In the genomic region with DNA sequence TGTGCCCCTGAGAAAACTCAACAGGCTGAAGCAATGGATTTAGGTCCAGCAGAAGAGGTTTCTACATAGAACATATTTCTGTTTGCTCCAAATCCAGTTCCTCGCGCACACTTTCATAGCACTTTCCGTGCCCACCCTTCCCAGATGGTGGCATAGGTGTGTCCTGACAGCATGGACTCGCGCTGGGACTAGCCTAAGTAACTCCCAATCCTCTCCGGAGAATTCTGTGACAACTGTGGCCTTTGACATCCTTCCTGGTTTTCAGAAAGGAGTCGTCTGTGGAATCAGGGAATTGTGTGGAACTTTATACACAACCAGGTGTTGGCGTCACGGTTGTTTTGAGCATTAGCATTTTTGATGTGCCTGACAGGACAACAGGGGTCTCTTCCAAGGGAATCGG, we compare ENCODE assay signal across 8 mouse cellular contexts. TPM values are rescaled to one million over a fixed set of nuclear protein-coding genes. Genes with fewer than 3 reads are reported as not detected.
DNase-seq lines count a peak whose midpoint lies in the region; ATAC-seq and TF ChIP-seq lines count a peak whose summit lies in the region.

No protein-coding gene starts in this region.

- no peaks in the 10 kb centered on the region; the same call in 1 of the 2 replicates for H3K79me2 ChIP-seq in liver, adult 2 months (ENCODE audit: control insufficient read depth, insufficient read depth, low read length)
- H3K79me2 ChIP-seq in myocyte (ENCODE audit: control insufficient read depth, insufficient read depth): peaks cover 23% of the 10 kb centered on the region

- H3K9ac ChIP-seq in heart, embryonic 13.5 days: peak overlapping the region; percentile 89
- H3K9ac ChIP-seq in liver, adult 2 months (ENCODE audit: low read depth, low read length): peak overlapping the region; percentile 77

- H3ac ChIP-seq in myocyte (ENCODE audit: control insufficient read depth, insufficient read length): peak overlapping the region; percentile 40

- peaks cover 26% of the 10 kb centered on the region for H3K4me1 ChIP-seq in heart, embryonic 13.5 days
- no peaks in the 10 kb centered on the region for H3K4me1 ChIP-seq in liver, adult 2 months (ENCODE audit: control insufficient read depth, insufficient read depth, low read length)

- no peak for TF ChIP-seq POLR2A in liver, adult 2 months (IDR thresholded peaks at IDR 0.05; ENCODE audit: extremely low read depth, insufficient read depth, low read length)
- no peak for TF ChIP-seq POLR2A in myocyte (IDR thresholded peaks at IDR 0.05; ENCODE audit: insufficient read length, low read depth)

- H3K4me2 ChIP-seq in heart, embryonic 13.5 days: peak overlapping the region; percentile 99
- peak overlapping the region; percentile 100 for H3K4me2 ChIP-seq in myocyte (ENCODE audit: low read depth)

- H3K36me3 ChIP-seq in heart, embryonic 13.5 days: no peaks in the 10 kb centered on the region
- no peaks in the 10 kb centered on the region for H3K36me3 ChIP-seq in liver, adult 2 months (ENCODE audit: control insufficient read depth, insufficient read depth, low read length)
- H3K36me3 ChIP-seq in myocyte (ENCODE audit: control insufficient read depth, insufficient read depth): no peaks in the 10 kb centered on the region

- peak overlapping the region; percentile 95 for H3K27ac ChIP-seq in gastrocnemius, adult 2 months
- H3K27ac ChIP-seq in heart, embryonic 13.5 days (replicated peaks): peak overlapping the region; percentile 67
- H3K27ac ChIP-seq in liver, adult 2 months (replicated peaks; ENCODE audit: insufficient read depth, low read depth, low read length): 0 out of 2 replicates have a peak overlapping the region, but pooled peaks have one; percentile 14

- ATAC-seq in heart, embryonic 13.5 days (ENCODE audit: extremely low read depth, insufficient number of reproducible peaks, low FRiP score, low TSS enrichment): no peak

- DNase-seq in gastrocnemius, adult 2 months: peak; percentile 29
- DNase-seq in gastrocnemius, postnatal 4 days (ENCODE audit: low spot score in 2 of 2): no peak
- peak; percentile 5 for DNase-seq in 3134 (ENCODE audit: extremely low read depth, insufficient read length, low spot score)
- DNase-seq in c-Kit-negative CD71-positive TER-119-positive erythroid progenitor cells, embryonic 14.5 days (ENCODE audit: low read depth, low spot score): peak; percentile 36
- peak; percentile 29 for DNase-seq in liver, adult 2 months (ENCODE audit: extremely low read depth, low read depth, low spot score)
- no peak for DNase-seq in layer of hippocampus, adult 9-11 months

- WGBS in heart, embryonic 13.5 days: under 1% methylated on average over 10 of the region's 10 CpGs
- WGBS in liver, adult 2 months: under 1% methylated on average over 10 of the region's 10 CpGs

- peaks cover 8% of the 10 kb centered on the region; the same call in 1 of the 2 replicates for H3K27me3 ChIP-seq in heart, embryonic 13.5 days (replicated peaks)
- no peaks in the 10 kb centered on the region for H3K27me3 ChIP-seq in liver, adult 2 months (ENCODE audit: control insufficient read depth, insufficient read depth, low read length)
- no peaks in the 10 kb centered on the region for H3K27me3 ChIP-seq in myocyte (ENCODE audit: control insufficient read depth, insufficient read depth, insufficient read length)

- no peak for TF ChIP-seq CTCF in gastrocnemius, adult 2 months (IDR thresholded peaks at IDR 0.05)
- no peak for TF ChIP-seq CTCF in liver, adult 2 months (IDR thresholded peaks at IDR 0.05; ENCODE audit: low read depth, low read length)

- no peaks in the 10 kb centered on the region for H3K9me3 ChIP-seq in heart, embryonic 13.5 days

- H3K4me3 ChIP-seq in gastrocnemius, adult 2 months: peak overlapping the region; percentile 90
- H3K4me3 ChIP-seq in heart, embryonic 13.5 days: peak overlapping the region; percentile 94
- H3K4me3 ChIP-seq in liver, adult 2 months (ENCODE audit: insufficient read depth, low read depth, low read length): peak overlapping the region; percentile 70
- peak overlapping the region; percentile 57 for H3K4me3 ChIP-seq in myocyte

- intact Hi-C loops in gastrocnemius, adult 2 months (cut with DNase I): loop anchor here (2.0 to 5.0 kb wide), 2 partner anchors 43 to 114 kb away; a partner anchor contains a TSS

TF ChIP-seq in myocyte, 11 proteins besides CTCF, POLR2A, EP300 and RAD21:
- no peak for TF ChIP-seq TCF12 (IDR thresholded peaks at IDR 0.05; ENCODE audit: insufficient read depth, poor library complexity, severe bottlenecking)
- TF ChIP-seq REST (IDR thresholded peaks at IDR 0.05; ENCODE audit: insufficient read depth, insufficient read length): no peak
- TF ChIP-seq MAX (IDR thresholded peaks at IDR 0.05; ENCODE audit: low read depth): no peak
- TF ChIP-seq CEBPB (IDR thresholded peaks at IDR 0.05; ENCODE audit: insufficient read depth, poor library complexity, severe bottlenecking): no peak
- TF ChIP-seq E2F4 (IDR thresholded peaks at IDR 0.05; ENCODE audit: insufficient read depth): no peak
- no peak for TF ChIP-seq TCF3 (IDR thresholded peaks at IDR 0.05; ENCODE audit: insufficient read length, low read depth)
- no peak for TF ChIP-seq POLR2AphosphoS2 (IDR thresholded peaks at IDR 0.05; ENCODE audit: insufficient read length, low read depth)
- TF ChIP-seq USF1 (IDR thresholded peaks at IDR 0.05; ENCODE audit: low read depth): no peak
- no peak for TF ChIP-seq MYOG (IDR thresholded peaks at IDR 0.05; ENCODE audit: control insufficient read depth in 1 of 3, insufficient read depth in 1 of 3, insufficient read length in 2 of 3, low read depth in 2 of 3)
- no peak for TF ChIP-seq MYOD1 (IDR thresholded peaks at IDR 0.05; ENCODE audit: control insufficient read depth in 1 of 3, insufficient read length in 2 of 3, low read depth in 2 of 3)
- TF ChIP-seq SRF (IDR thresholded peaks at IDR 0.05; ENCODE audit: control insufficient read depth, insufficient read length, low read depth): no peak

RNA-seq across cellular contexts. Expression of a gene that starts 0.6 kb away (rescaled TPM):
- total RNA-seq in gastrocnemius, adult 2 months (2021): 10 to 100 TPM; 15.4 to 22.9 TPM
- 10 to 100 TPM; 24.2 to 29.6 TPM for total RNA-seq in gastrocnemius, postnatal 4 days (2021)
- 14.6 and 16.8 TPM in 2 replicates for polyA plus RNA-seq in heart, embryonic 13.5 days (2015; fragmentation: Nextera tagmentation; extraction: Ambion mirVana)
- total RNA-seq in liver, adult 2 months (2014; rRNA removed): 12.1 and 17.0 TPM in 2 replicates
- polyA plus RNA-seq in liver, adult 2 months (2012; rRNA removed): 0.84 and 0.95 TPM in 2 replicates
- polyA plus RNA-seq in myocyte (2012; fragmentation: generic; extraction: Trizol): 4.0 TPM

RNA-seq across cellular contexts. Expression of a gene that starts 56.8 kb away (rescaled TPM):
- total RNA-seq in gastrocnemius, adult 2 months (2021): under 1 TPM in 1 of 2 experiments, not detected in 1; 0.17 TPM
- total RNA-seq in gastrocnemius, postnatal 4 days (2021): under 1 TPM in 1 of 2 experiments, not detected in 1; 0.17 TPM
- not detected in 2 replicates for polyA plus RNA-seq in heart, embryonic 13.5 days (2015; fragmentation: Nextera tagmentation; extraction: Ambion mirVana)
- not detected in 2 replicates for total RNA-seq in liver, adult 2 months (2014; rRNA removed)
- polyA plus RNA-seq in liver, adult 2 months (2012; rRNA removed): not detected in 2 replicates
- polyA plus RNA-seq in myocyte (2012; fragmentation: generic; extraction: Trizol): not detected

Comparison
In these comparisons a context has a peak if more than half of its experiments do, and no peak if none do; other contexts are left out.
1. DNase-seq: peak in gastrocnemius, adult 2 months (single experiment), 3134 (single experiment), c-Kit-negative CD71-positive TER-119-positive erythroid progenitor cells, embryonic 14.5 days (single experiment) and liver, adult 2 months (single experiment); none in gastrocnemius, postnatal 4 days (0 of 2) and layer of hippocampus, adult 9-11 months (single experiment).
2. H3K27ac ChIP-seq: peak in every context shown above with its lines; median percentile 95 in gastrocnemius, adult 2 months; 67 in heart, embryonic 13.5 days; 14 in liver, adult 2 months.
3. Peak in every context shown above with its lines, with median percentiles within 50 percentile points of each other: H3K4me3 ChIP-seq.